Mouse (Mus musculus): ENCODE data around the gene Rnf24. TPM values are rescaled to one million over a fixed set of nuclear protein-coding genes. Genes with fewer than 3 reads are reported as not detected.
"Not testable (repeated sequence)": the region's sequence is repeated elsewhere in the genome, so short reads cannot be mapped to it uniquely, and the experiment has no call there.

Gene Rnf24
- polyA plus RNA-seq, 1 experiment: 1.2 TPM

GRCm38 (mm10) chr2:131301635-131302034 is 51.1 kb downstream of the Rnf24 start:
- peaks cover 17% of the 10 kb centered on the region for H3K36me3 ChIP-seq (ENCODE audit: control insufficient read depth, insufficient read depth, low read length)

GRCm38 (mm10) chr2:131300485-131300884 is 52.2 kb downstream of the Rnf24 start:
- 92% methylated on average over 2 of the region's 2 CpGs for WGBS
- no peak overlapping the region for H3K4me3 ChIP-seq (ENCODE audit: extremely low read depth, insufficient read depth, insufficient read length)
- TF ChIP-seq POLR2A (IDR thresholded peaks at IDR 0.05; ENCODE audit: low read depth, low read length): no peak
- TF ChIP-seq CTCF (IDR thresholded peaks at IDR 0.05; ENCODE audit: extremely low read depth, insufficient read depth, insufficient read length, insufficient replicate concordance): no peak
- H3K27ac ChIP-seq (ENCODE audit: insufficient read depth, low read length): no peak overlapping the region
- DNase-seq (ENCODE audit: low read depth in 1 of 2, low spot score in 2 of 2): no peak
- peaks cover 25% of the 10 kb centered on the region for H3K36me3 ChIP-seq (ENCODE audit: control insufficient read depth, insufficient read depth, low read length)
- no peaks in the 10 kb centered on the region for H3K27me3 ChIP-seq (ENCODE audit: control insufficient read depth, insufficient read depth, low read length)
- no peaks in the 10 kb centered on the region for H3K4me1 ChIP-seq (ENCODE audit: control insufficient read depth, insufficient read depth, insufficient read length)

More at GRCm38 (mm10) chr2:131301635-131302034, 51.1 kb downstream of the Rnf24 start:
- Histone ChIP-seq H3K27ac (ENCODE audit: insufficient read depth, low read length) (no peak overlapping the region), H3K4me3 (ENCODE audit: extremely low read depth, insufficient read depth, insufficient read length) (no peak overlapping the region), H3K4me1 (ENCODE audit: control insufficient read depth, insufficient read depth, insufficient read length) (no peaks in the 10 kb centered on the region), H3K27me3 (ENCODE audit: control insufficient read depth, insufficient read depth, low read length) (no peaks in the 10 kb centered on the region)
- DNase-seq (ENCODE audit: low read depth in 1 of 2, low spot score in 2 of 2): no peak
- TF ChIP-seq POLR2A (IDR thresholded peaks at IDR 0.05; ENCODE audit: low read depth, low read length) (no peak), CTCF (IDR thresholded peaks at IDR 0.05; ENCODE audit: extremely low read depth, insufficient read depth, insufficient read length, insufficient replicate concordance) (no peak)

GRCm38 (mm10) chr2:131298674-131299073 is 54.0 kb downstream of the Rnf24 start:
- not testable (repeated sequence) for H3K27ac ChIP-seq (ENCODE audit: insufficient read depth, low read length); DNase-seq (ENCODE audit: low read depth in 1 of 2, low spot score in 2 of 2); H3K4me1 ChIP-seq (ENCODE audit: control insufficient read depth, insufficient read depth, insufficient read length); H3K27me3 ChIP-seq (ENCODE audit: control insufficient read depth, insufficient read depth, low read length); H3K4me3 ChIP-seq (ENCODE audit: extremely low read depth, insufficient read depth, insufficient read length)
- H3K36me3 ChIP-seq (ENCODE audit: control insufficient read depth, insufficient read depth, low read length): peaks cover 33% of the 10 kb centered on the region
- 94% methylated on average over 7 of the region's 7 CpGs for WGBS

GRCm38 (mm10) chr2:131296746-131297261 is 55.9 kb downstream of the Rnf24 start:
- Histone ChIP-seq H3K27ac (ENCODE audit: insufficient read depth, low read length) (no peak overlapping the region), H3K27me3 (ENCODE audit: control insufficient read depth, insufficient read depth, low read length) (no peaks in the 10 kb centered on the region), H3K4me3 (ENCODE audit: extremely low read depth, insufficient read depth, insufficient read length) (no peak overlapping the region), H3K4me1 (ENCODE audit: control insufficient read depth, insufficient read depth, insufficient read length) (no peaks in the 10 kb centered on the region), H3K36me3 (ENCODE audit: control insufficient read depth, insufficient read depth, low read length) (peaks cover 34% of the 10 kb centered on the region)
- TF ChIP-seq POLR2A (IDR thresholded peaks at IDR 0.05; ENCODE audit: low read depth, low read length): no peak
- no peak for TF ChIP-seq CTCF (IDR thresholded peaks at IDR 0.05; ENCODE audit: extremely low read depth, insufficient read depth, insufficient read length, insufficient replicate concordance)
- 93% methylated on average over 2 of the region's 2 CpGs for WGBS
- DNase-seq (ENCODE audit: low read depth in 1 of 2, low spot score in 2 of 2): no peak

GRCm38 (mm10) chr2:131290669-131291068 is 62.0 kb downstream of the Rnf24 start:
- no peak overlapping the region for H3K4me3 ChIP-seq (ENCODE audit: extremely low read depth, insufficient read depth, insufficient read length)
- DNase-seq (ENCODE audit: low read depth in 1 of 2, low spot score in 2 of 2): no peak
- no peak overlapping the region for H3K27ac ChIP-seq (ENCODE audit: insufficient read depth, low read length)
- TF ChIP-seq CTCF (IDR thresholded peaks at IDR 0.05; ENCODE audit: extremely low read depth, insufficient read depth, insufficient read length, insufficient replicate concordance) (no peak), POLR2A (IDR thresholded peaks at IDR 0.05; ENCODE audit: low read depth, low read length) (no peak)
- no peaks in the 10 kb centered on the region for H3K4me1 ChIP-seq (ENCODE audit: control insufficient read depth, insufficient read depth, insufficient read length)
- no peaks in the 10 kb centered on the region for H3K27me3 ChIP-seq (ENCODE audit: control insufficient read depth, insufficient read depth, low read length)
- peaks cover 26% of the 10 kb centered on the region for H3K36me3 ChIP-seq (ENCODE audit: control insufficient read depth, insufficient read depth, low read length)

- TF ChIP-seq CTCF (IDR thresholded peaks at IDR 0.05; ENCODE audit: extremely low read depth, insufficient read depth, insufficient read length, insufficient replicate concordance) (no peak), POLR2A (IDR thresholded peaks at IDR 0.05; ENCODE audit: low read depth, low read length) (no peak)
- peaks cover 20% of the 10 kb centered on the region for H3K36me3 ChIP-seq (ENCODE audit: control insufficient read depth, insufficient read depth, low read length)
- 95% methylated on average over 1 of the region's 1 CpGs for WGBS
- no peak overlapping the region for H3K4me3 ChIP-seq (ENCODE audit: extremely low read depth, insufficient read depth, insufficient read length)
- no peak overlapping the region for H3K27ac ChIP-seq (ENCODE audit: insufficient read depth, low read length)
- H3K27me3 ChIP-seq (ENCODE audit: control insufficient read depth, insufficient read depth, low read length): no peaks in the 10 kb centered on the region
- DNase-seq (ENCODE audit: low read depth in 1 of 2, low spot score in 2 of 2): no peak
- no peaks in the 10 kb centered on the region for H3K4me1 ChIP-seq (ENCODE audit: control insufficient read depth, insufficient read depth, insufficient read length)
These were observed 66.4 kb downstream of the Rnf24 start for GRCm38 (mm10) chr2:131286276-131286675.

- Histone ChIP-seq H3K27ac (ENCODE audit: insufficient read depth, low read length) (no peak overlapping the region), H3K4me3 (ENCODE audit: extremely low read depth, insufficient read depth, insufficient read length) (no peak overlapping the region), H3K36me3 (ENCODE audit: control insufficient read depth, insufficient read depth, low read length) (peaks cover 23% of the 10 kb centered on the region), H3K4me1 (ENCODE audit: control insufficient read depth, insufficient read depth, insufficient read length) (no peaks in the 10 kb centered on the region), H3K27me3 (ENCODE audit: control insufficient read depth, insufficient read depth, low read length) (no peaks in the 10 kb centered on the region)
- DNase-seq (ENCODE audit: low read depth in 1 of 2, low spot score in 2 of 2): no peak
- TF ChIP-seq CTCF (IDR thresholded peaks at IDR 0.05; ENCODE audit: extremely low read depth, insufficient read depth, insufficient read length, insufficient replicate concordance): no peak
- no peak for TF ChIP-seq POLR2A (IDR thresholded peaks at IDR 0.05; ENCODE audit: low read depth, low read length)
- 82% methylated on average over 1 of the region's 1 CpGs for WGBS
These were observed 71.1 kb downstream of the Rnf24 start for GRCm38 (mm10) chr2:131281596-131281995.

Data from spleen, adult 2 months (tissue).